Mouse (Mus musculus) heart, adult 9 months (tissue): ENCODE data around the gene Etnk1.
A peak's percentile ranks its signal among the peaks of the same experiment; 100 is the strongest.
"Not testable (repeated sequence)": the region's sequence is repeated elsewhere in the genome, so short reads cannot be mapped to it uniquely, and the experiment has no call there.

Experiments used
- DNase-seq, 2 experiments: peaks; one replicate each; pipeline ENCODE4 v3.0.0; 2022; ENCODE audit warnings: low spot score in 2 of 2

Etnk1 gene

DNA sequence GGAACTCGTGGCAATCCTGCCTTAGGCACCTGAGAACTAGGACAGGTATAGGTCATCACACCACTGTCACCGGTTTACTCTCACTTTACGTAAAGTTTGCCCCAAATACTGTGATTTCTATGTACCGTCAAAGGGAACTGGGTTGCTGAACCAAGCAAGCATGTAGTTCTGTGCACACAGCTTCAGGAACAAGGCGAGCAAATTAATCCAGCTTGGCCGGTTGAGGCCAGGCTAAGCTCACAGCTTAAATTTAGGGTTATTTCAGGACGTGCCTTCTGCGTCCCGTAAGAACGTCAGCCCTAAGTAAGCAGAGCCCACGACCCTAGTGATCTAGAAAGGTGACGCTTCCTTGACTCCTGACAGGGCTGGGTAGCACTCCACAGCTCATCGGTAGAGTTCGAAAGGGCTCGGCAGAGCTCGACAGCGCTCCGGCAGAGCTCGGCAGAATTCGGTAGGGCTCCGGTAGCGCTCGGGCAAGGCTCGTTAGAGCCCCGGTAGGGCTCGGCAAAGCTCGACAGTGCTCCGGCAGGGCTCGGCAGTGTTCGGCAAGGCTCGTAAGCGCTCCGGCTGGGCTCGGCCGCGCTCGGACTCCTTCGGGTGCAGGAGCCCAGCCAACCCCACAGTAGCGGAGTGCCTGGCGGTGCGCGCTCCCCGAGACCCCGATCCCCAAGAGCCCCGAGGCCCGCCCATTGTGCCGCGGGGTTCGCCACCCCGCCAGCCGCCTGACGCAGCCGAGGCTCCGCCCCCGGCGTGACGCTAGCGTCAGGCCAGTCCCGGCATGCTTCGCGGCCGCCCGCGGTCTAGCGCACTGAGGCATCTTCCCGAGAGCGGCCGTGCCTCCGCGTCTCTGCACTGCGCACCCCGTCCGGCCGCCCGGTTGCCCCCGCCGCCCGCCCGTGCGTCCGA is at the start of gene Etnk1:
Gene Etnk1, plus strand, starts transcription at position 770 of the 906 bp plus-strand sequence.
- peak; percentile 95 to 96 for DNase-seq

DNA sequence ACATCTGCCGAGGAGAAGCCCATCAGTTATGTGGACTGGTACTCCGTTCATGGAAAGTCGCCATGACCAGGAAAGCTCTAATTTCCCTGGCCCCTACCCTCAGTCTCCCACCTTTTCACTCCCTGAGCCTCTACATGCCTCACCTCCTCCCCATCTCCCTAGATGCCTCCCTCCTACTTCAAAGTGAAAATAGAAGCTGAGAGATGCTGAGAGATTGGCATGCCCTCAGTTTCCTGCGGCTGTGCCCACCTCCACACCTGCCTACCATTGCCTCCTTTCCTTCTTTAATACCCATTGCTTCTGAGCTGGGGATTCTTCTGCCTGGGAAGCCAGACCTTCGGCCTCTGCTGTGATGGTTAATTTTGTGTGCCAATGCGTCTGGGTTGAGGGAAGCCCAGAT is 47.7 kb upstream of the Etnk1 start:
- no peak for DNase-seq

DNA sequence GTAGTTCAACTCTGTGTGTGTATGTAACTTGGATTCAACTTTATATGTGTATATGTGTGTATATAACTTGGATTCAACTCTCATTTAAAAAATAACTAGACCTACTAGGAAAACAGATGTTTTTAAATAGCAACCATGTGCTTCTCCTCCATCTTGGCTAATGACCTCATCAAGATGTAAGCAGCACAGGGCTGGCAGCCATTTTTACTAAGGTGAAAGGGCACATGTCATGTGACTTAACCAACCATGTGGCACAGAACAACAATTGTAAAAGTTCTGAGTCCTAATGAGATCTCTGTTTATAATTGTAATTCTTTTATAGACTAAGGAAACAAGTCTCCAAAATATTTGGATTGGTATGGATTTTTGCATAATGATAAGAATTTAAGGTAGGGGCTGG is 41.3 kb upstream of the Etnk1 start:
- no peak for DNase-seq

DNA sequence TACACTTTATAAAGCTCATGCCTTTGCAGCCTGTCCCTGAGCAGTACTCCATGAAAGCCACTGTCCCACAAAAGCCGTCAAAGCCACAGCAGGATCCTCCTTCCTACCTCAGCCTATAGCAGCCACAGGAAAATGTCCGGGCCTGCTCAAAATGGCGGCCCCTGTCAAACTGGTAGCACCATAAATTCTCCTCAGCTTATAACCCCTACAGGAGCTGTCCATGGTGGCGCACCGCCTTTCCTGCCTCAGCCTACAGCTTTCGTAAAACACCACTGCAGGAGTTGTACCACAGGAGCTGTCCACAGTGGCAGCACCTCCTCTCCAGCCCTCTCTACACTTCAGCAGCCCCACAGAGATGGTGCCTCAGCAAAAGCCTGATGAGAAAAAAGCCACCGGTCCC is 37.6 kb upstream of the Etnk1 start:
- no peak for DNase-seq

DNA sequence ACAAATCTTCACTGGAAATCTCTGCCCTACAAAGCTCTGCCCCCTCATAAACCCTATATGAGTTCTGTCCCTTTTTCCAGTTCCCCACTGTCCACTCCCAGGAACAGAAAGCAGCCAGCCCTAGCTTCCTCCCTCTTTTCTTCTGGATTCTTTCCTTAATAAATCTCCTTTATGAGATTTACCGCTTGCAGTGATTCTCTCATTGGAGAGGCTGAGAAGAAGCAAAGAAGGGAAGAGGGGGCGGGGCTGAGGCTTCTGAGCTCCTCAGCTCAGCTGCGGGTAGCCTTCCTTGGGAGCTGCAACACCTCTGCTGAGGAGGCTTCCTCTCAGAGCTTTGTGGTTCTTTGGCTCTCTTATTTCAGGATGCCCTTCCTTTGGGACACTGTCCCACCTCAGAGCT is 37.1 kb upstream of the Etnk1 start:
- DNase-seq: no peak

DNA sequence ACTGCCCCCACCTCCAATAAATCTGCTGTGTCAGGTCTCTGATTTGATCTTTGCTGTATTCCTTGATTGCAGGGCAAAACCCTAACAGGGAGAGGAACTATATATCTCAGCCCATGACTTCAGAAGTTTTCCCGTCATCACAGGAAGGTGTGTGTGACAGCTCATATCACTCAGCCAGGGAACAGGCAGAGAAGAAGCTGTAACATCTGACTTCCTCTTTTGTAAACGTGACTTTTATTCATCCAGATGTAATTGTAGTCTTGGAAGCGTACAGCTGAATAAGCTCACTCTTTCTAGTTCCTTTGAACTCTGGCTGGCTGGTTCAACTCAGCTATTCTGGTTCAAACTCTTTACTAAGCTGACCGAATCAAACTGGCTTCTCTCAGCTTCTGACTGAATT is 36.6 kb upstream of the Etnk1 start:
- no peak for DNase-seq

DNA sequence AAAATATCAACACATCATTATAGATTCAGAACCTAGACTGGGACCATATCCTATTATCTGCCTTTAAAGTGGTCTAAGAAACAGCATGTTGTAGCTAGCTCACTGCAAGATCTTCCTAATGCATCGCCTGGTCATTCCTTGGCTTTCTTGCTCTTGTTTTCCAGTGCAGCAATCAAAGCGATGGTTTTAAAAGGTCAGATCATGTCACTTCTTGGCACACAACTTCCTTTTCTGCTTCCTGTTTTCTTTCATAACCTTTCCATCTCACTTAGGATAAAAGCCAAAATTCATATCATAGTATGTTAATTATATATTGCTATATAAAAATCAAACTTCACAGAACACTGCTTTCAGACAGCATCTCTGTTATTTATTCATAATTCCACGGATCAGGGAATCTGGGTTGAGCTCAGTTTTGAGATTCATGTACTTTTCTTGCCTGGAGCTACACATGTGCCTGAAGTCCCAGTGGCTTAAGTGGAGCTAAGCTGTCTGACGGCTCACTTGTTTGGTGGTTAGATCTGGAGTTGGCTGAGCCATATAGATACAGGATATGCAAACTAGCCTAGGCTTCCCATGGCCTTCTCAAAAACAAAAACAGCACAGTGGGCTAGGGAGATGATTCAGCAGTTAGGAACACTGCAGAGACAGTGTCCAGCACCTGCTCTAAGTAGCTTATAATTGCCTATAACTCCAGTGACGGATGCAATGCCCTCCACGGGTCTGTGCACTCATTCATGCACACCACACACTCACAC is 34.9 kb upstream of the Etnk1 start:
- DNase-seq: no peak

DNA sequence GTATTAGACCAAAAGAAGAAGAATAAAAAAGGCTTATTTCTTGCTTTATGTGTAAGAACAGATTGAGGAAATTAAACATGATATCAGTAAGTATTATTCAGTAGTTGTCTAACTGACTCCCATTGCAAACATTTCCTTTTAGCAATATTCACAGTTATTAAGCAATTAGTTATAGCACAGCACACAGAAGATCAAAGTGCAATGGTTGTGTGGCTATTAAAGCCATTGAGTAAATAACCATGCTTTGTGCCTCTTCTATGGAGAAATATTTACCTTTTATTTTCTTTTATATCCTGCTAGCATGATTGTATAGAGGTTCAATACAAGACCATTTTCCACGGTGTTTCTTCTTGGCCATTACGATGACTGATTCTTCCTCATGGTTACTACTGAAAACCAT is 33.9 kb upstream of the Etnk1 start:
- DNase-seq: no peak

DNA sequence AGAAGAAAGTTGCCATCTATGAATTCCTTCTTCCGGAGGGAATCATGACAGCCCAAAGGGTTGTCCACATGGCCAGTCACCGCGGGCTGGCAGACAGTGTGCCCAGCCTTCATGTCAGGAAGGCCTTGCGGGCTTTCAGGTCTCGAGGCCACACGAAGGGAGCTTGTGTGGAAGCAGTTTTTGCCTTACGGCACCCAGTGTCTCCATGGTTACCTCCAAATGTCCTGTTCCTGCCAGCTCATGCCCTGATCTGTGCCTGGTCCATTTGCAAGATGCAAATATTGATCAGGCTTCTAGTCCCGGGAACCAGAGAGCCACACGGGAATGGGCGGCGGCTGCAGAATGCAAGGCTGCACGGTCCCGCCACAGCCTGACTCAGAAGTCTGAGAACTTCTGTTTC is 31.9 kb upstream of the Etnk1 start:
- DNase-seq: no peak

DNA sequence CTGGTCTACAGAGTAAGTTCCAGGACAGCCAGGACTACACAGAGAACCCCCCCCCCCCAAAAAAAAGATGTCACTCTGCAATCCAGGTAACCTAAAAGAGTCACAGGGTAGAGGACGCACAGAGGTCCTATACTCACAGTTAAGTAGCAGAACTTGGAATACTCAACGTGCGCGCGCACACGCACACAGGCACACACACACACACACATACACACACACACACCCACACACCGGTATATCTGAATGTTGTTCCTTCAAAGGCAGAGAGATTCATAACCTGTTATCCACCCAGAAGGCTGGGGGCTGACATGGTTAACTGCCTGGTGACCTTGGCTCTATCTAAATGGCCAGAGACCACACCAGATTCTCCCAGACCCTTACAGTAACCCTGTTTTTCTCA is 30.3 kb upstream of the Etnk1 start:
- no peak for DNase-seq

DNA sequence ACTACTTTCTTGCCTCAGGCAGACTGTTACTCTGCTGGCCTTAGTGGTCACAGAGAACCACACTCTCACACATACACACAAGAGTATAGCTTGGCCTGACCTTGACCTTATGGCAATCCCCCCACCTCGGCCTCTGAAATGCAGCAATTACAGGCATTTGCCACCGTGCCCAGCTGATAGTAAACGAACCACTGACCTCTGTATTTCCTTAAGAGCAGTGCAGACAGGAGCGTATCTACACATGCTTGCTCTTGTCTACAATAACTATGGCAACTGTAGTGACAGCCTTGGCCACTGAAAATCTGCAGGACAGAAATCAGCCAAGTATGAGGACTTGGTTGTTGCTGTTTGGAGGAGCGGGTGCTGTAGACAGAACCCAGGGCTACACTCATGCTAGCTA is 29.7 kb upstream of the Etnk1 start:
- no peak for DNase-seq

DNA sequence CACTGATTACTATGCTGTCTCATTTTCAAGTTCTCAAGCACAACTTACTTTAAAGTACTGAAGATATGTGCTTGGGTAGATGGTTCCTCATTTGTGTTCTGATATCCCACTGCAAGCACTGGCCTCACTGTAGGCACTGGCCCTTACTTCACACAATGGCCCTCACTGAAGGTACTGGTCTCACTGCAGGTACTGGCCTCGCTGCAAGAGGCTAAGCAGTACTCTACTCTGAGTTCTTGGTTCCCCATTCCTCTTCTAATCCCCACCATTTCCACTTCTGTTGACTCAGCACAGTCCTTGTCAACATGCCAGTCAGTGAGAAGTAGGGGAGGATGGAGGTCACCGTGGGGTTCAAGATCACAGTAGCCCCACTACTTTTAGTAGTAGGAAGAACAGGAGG is 27.6 kb upstream of the Etnk1 start:
- DNase-seq: no peak

DNA sequence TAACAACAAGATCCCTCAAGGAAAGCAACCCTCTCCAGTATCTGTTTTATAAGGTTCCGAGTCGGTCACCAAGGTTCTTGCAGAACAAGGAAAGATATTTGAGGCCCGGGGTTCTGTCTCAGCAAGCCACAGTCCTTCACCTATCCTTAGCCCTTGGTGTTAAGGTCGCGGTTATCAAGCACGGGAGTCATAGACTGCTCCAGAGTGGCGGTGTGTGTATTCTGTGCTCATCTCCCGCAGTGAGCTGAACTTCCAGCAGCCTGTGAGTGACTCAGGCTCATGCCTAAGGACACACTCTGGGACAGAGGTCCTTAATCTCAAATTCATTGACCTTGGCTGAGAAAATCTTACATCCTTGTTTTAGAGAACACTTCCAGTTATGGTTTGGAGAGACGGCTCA is 26.1 kb upstream of the Etnk1 start:
- DNase-seq: no peak

DNA sequence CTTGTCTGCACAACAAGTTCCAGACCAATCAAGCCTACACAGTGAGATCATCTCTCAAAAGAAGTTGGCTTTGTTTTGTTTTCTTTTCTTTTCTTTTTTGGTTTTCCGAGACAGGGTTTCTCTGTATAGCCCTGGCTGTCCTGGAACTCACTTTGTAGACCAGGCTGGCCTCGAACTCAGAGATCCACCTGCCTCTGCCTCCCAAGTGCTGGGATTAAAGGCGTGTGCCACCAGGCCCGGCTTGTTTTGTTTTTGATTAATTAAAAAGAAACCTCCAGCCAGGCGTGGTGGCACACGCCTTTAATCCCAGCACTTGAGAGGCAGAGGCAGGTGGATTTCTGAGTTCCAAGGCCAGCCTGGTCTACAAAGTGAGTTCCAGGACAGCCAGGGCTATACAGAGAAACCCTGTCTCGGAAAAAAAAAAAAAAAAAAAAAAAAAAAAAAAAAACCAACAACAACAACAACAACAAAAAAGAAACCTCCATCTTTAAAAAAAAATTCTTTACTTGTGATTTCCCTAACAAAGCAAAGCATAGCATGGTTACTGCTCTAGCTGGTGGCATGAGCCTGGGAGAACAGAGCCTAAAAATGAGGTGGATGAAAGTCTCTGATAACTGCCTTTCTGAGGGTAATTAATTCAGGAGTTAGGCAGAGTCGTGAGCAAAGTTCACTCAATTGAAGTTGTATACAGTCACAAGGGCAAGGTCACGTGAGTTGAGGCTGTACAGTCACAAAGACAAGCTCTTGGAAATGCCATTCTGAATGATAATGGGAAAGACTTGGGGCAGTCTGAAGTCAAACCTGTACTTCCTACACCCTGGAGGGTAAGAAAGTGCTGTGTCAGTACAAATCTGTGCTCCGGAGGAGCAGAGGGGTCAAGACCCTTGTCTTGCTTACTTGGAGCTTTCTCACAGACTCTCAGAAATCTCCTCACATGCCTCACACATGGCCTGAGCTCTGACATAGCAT is 25.1 kb upstream of the Etnk1 start:
- not testable (repeated sequence) for DNase-seq

DNA sequence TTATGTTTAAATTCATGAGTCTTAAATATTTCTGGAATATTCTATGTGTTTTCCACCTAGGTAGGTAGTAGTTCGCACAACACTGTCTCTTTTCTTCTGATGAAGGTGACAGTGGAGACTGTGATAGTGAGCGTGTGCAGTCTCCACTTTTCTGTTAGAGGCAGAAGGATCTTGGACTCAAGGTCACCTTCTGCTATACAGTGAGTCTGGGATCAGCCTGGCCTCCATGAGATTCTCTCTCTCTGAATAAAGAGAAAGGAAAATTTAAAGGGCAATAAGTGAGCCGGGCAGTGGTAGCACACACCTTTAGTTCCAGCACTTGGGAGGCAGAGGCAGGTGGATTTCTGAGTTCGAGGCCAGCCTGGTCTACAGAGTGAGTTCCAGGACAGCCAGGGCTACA is 24.2 kb upstream of the Etnk1 start:
- DNase-seq: no peak

DNA sequence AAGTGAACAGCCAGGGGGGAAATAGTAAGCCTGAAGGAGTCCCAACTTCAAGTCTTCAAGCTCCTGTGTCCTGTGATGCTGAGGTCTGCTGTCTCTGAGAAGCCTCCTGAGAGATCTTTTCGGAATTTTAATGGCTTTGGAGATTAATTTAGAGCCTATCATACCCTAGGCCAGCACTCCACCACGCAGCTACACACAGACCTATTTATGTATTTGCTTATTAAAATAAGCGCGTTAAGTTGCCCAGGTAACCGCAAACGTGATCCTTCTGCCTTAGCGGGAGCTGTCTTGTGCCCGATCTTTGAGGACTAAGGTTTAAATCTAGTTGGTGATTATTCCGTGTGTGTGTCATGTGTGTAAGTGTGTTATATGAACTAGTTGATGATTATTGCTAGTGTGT is 23.7 kb upstream of the Etnk1 start:
- DNase-seq: no peak

DNA sequence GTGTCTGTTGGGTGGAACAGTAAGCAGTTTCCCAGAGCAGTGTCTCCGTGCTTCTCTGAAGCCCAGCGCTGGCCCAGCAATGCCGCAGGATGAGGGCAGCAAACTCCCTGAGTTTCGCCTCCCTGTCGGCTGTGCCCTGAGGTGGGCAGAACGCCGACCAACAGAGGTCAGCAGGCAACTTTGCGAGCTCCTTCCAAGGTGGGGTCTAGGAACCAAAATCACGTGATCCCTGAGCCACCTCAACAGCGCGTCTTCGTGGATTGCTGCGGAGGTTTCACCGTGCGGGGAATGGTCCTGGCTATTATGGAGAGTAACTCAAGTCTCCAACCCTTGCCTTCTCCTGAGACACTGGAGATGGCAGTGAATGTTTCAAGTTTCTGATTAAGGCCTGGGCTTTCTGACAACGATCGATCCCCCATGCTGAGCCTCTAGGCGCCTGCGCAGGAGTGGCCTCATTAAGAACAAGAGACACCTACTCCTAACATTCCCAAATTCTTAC is 23.2 kb upstream of the Etnk1 start:
- DNase-seq: no peak

DNA sequence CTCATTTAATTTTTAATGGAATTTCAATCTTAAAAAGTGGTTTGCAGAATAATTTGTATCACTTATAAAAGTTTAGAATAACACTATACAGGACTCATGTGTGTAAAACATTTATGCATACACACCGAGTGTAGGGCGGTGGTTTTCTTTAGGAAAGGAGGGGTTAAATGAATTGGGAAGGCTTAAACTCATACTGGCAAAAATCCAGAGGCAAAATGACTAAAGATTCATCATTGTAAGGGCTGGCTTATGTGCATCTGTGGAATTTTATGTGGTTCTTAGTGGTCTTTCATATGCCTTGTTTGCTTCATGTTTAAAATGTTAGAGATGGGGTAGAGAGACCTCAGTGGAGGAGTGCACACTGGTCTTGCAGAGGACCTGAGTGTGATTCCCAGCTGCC is 22.5 kb upstream of the Etnk1 start:
- no peak for DNase-seq

DNA sequence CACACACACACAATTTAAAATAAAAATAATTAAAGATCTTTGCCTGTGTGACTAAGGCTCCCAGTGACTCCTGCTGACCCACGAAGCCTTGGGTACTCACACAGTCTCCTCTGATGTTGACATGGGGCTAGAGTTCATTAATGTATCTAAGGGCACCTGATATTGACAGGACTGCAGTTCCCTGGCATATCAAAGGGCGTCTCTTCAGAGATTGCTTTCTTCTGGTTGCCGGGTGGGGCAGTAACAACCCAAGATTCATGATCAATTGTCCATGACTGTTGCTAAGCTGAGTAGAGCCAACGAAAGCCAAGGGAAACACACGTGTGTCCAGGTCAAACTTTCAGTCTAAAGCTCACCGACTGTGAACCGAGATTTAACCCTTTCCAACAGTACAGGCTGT is 22.0 kb upstream of the Etnk1 start:
- no peak for DNase-seq

DNA sequence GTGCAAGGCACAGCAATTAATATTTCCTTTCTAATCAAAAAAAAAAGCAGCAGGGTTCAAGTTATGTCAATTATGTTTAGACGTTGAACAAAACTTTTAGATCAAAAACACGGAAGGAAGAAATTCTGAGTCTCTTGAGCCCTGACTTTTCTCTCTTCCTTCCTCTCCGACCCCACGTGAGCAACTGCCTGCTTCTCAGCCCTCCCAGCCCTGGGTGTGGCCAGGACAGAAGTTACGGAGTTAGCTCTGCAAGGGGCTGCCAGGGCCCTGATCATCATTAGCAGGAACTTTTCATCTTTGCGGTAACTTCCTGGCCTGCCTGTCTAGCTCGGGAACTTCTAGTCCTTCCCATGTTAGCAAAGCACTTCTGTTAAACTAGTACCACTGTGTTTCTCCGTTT is 20.3 kb upstream of the Etnk1 start:
- DNase-seq: peak; percentile 22 to 53

DNA sequence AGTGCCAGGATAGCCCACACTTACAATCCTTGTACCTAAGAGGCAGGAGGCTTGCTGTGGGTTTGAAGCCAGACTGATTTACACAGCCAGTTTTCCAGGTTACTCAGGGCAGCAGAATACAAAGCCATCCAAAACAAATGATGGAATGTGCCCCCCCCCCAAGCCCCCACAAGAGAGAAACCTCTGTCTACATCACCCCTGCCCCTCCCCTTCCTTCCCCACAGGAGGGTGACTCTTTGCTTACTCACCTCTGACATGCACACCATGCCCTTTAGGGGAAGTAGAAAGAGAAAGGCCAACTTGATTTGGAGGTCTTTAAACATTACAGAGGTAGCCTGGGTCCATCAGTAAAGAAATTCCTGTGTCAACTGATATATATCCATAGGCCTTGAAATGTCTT is 18.2 kb upstream of the Etnk1 start:
- DNase-seq: no peak

DNA sequence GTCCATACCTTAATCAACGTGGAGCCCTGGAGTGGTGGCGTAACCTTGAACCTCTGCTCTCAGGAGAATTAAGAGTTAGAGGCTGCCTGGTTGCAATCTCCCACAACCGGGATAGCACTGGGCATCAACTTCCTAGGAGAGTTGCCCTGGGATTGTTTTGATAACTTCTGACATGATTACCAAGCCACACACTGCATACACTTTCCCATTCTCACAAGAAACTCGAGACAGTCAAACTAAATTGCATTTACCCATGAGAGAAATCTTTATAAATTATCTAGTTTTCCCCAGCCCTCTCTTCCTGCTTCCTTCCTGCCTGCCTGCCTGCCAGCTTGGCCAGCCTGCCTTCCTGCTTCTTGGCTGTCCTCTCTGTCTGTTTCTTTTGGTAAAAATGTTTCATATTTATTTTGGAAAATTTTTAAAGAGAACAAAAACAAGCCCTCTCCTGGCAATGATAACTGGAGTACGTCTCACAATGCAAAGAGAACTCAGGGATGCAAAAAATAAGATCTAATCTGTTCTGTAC is 17.2 kb upstream of the Etnk1 start:
- no peak for DNase-seq
